Mouse (Mus musculus): ENCODE results near the gene Mfap2. TPM values are rescaled to one million over a fixed set of nuclear protein-coding genes. Genes with fewer than 3 reads are reported as not detected.

Gene Mfap2
- total RNA-seq, 2 experiments from 2014 or later, result 37.0 to 39.0 TPM

- intact Hi-C loops (cut with DNase I), result no loop called here
- peak; percentile 93 for DNase-seq
These were observed 23.4 kb upstream of the Mfap2 start, which contains the start of gene Atp13a2 for GRCm38 (mm10) chr4:140986711-140987395. Gene Atp13a2, plus strand, starts transcription at chr4:140986873.

GRCm38 (mm10) chr4:140987476-140987875 lies 22.7 kb upstream of the Mfap2 start:
- intact Hi-C loops (cut with DNase I), result no loop called here
- no peak for DNase-seq

- no peak for DNase-seq
- intact Hi-C loops (cut with DNase I), result no loop called here
These were observed 21.4 kb upstream of the Mfap2 start for GRCm38 (mm10) chr4:140988706-140989290.

GRCm38 (mm10) chr4:140989447-140989846 lies 20.8 kb upstream of the Mfap2 start:
- DNase-seq, result no peak
- intact Hi-C loops (cut with DNase I), result no loop called here

DNA sequence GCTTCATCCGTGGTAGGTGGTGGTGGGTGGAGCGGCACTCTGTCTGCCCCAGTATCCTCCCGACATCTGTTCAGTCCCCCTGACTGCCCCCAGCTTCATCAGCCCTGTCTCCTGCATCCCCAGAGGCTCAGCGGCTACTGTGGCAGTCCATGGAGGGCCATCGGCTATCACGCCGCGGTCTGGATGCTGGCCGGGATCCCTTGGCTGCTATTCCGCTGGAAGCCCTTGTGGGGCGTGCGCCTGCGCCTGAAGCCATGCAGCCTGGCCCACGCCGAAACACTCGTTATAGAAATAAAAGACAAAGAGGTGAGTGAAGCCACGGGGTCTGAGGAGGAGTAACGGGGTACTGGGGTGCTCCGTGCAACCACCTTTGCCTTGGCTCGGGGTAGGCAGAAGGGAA lies 18.0 kb upstream of the Mfap2 start:
- intact Hi-C loops (cut with DNase I), result no loop called here
- no peak for DNase-seq

DNA sequence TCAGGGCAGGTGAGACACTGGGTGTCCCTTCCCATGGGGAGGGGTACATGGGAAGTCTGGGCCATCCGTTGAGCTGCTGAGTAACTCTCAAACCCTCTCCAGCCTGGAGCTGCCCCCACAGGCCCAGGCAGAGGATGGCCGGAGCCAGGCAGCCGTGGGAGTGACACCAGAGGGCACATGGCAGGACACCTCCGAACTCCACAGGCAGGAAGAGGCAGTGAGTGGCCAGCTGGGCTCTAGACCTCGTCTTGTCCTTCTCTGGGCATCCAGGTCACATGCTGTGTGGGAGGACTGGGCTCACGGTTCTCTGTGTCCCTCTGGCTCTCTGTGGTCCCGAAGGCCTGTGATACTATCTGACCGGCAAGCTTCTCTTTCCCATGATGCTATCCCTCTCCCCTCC lies 16.4 kb upstream of the Mfap2 start:
- DNase-seq, result no peak
- intact Hi-C loops (cut with DNase I), result no loop called here

- DNase-seq, result no peak
- intact Hi-C loops (cut with DNase I), result no loop called here
These were observed 14.4 kb upstream of the Mfap2 start for GRCm38 (mm10) chr4:140995811-140996210.

- intact Hi-C loops (cut with DNase I), result no loop called here
- DNase-seq, result no peak
These were observed 13.4 kb upstream of the Mfap2 start for GRCm38 (mm10) chr4:140996812-140997211.

DNA sequence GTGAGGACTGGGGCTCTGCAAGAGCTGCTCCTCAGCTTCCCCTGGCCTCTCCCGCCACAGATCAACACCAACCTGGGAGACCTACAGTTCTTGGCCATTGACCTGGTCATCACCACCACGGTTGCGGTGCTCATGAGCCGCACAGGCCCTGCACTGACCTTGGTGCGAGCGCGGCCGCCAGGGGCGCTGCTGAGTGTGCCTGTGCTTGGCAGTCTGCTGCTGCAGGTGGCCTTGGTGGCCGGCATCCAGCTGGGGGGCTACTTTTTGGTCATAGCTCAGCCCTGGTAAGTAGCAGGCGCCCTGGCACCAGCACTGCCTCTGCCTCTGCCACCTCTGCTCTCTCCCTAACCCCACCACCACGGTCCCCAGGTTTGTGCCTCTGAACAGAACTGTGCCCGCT lies 4.2 kb upstream of the Mfap2 start:
- intact Hi-C loops (cut with DNase I), result no loop called here

DNA sequence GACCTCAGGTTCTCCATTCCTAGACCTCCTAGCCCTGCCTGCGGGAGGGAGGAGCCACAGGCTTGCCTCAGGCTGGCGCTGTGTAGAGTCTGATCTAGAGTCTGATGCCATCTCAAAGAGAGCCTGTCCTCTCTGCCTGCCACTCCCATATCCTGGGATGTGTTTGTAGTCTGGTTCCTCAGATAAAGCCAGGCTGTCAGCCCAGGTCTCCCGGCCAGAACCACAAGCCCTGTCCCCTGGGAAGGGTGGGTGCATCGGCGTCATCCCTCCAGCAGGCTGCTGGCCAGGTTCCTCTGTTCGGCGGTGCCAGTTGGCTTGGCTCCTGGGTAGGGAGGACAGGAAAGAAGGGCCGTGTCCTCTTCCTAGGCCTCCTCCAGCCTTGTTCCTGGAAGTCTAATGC lies 2.2 kb upstream of the Mfap2 start:
- no peak for DNase-seq
- intact Hi-C loops (cut with DNase I), result no loop called here

More for the DNA sequence above, 4.2 kb upstream of the Mfap2 start:
- peak; percentile 81 for DNase-seq

DNA sequence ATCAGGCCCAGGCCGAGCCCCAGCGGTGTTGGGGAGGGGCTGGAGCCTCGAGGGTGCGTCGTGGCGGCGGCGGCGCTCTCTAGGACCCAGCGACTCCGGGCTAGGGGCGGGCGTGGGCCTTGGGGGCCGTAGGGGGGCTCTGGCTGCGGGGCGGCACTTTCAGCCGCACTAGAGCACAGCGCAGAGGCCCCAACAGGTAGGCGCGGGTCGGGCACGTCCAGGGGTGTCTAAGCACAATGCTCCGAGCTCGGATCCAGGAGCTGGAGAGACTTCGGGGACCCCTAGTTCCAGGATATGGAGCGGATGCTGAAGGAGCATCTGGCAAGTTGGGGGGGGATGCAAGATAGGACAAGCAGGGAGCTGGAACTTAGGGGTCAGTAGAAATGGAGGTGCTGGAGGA lies 308 bp downstream of the Mfap2 start:
- intact Hi-C loops (cut with DNase I), result no loop called here
- DNase-seq, result no peak

GRCm38 (mm10) chr4:141010941-141011429 lies 767 bp downstream of the Mfap2 start:
- intact Hi-C loops (cut with DNase I), result no loop called here
- DNase-seq, result no peak

- peak; percentile 86 for DNase-seq
- intact Hi-C loops (cut with DNase I), result no loop called here
These were observed 1.5 kb downstream of the Mfap2 start for GRCm38 (mm10) chr4:141011556-141012328.

DNA sequence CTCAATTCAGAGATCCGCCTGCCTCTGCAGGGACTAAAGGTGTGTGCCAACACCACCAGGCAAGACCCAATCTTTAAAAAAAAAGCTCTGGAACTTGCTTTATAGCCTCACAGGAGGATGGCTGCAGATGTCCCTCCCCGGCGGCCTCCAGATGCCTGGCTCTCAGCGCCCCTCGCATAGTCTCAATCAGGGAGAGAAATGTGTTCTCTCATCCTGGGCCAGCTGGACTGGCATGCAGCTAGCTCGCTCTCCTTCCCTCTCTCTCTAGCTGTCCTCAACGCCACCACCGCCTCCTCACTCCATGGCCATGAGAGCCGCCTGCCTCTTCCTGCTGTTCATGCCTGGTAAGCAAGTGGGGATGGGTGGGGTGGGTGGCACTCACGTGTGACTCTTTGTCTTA lies 2.3 kb downstream of the Mfap2 start:
- intact Hi-C loops (cut with DNase I), result no loop called here
- no peak for DNase-seq

- no peak for DNase-seq
- intact Hi-C loops (cut with DNase I), result no loop called here
These were observed 3.9 kb downstream of the Mfap2 start for GRCm38 (mm10) chr4:141014114-141014513.

GRCm38 (mm10) chr4:141014856-141015255 lies 4.6 kb downstream of the Mfap2 start:
- intact Hi-C loops (cut with DNase I), result no loop called here
- no peak for DNase-seq

GRCm38 (mm10) chr4:141015356-141015755 lies 5.1 kb downstream of the Mfap2 start:
- intact Hi-C loops (cut with DNase I), result no loop called here
- DNase-seq, result no peak

GRCm38 (mm10) chr4:141016311-141016710 lies 6.1 kb downstream of the Mfap2 start:
- intact Hi-C loops (cut with DNase I), result no loop called here
- no peak for DNase-seq

- intact Hi-C loops (cut with DNase I), result no loop called here
- DNase-seq, result no peak
These were observed 7.6 kb downstream of the Mfap2 start for GRCm38 (mm10) chr4:141017657-141018436.

DNA sequence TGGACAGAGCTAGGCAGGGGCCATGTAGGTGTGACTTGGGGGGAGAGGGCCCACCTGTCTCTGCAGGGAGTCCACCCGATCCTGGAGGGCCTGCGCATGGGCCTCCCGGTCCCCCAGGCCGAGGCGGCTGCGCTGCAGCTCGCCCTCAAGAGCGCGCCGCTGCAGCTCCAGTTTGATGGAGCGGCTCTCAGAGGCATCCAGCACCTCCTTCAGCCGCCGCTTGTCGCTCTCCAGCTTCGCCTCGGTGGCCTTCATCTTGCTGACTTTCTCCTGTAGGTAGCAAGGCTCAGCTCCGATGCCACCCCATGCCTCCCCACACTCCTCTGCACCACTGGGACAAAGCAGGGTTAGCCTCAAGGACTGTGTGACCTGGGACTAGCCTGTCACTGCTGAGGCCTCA lies 10.0 kb downstream of the Mfap2 start:
- intact Hi-C loops (cut with DNase I), result no loop called here
- no peak for DNase-seq

All from left cerebral cortex, postnatal 4 days (tissue).